Mouse (Mus musculus): ENCODE data around the gene L2hgdh. TPM values are rescaled to one million over a fixed set of nuclear protein-coding genes. Genes with fewer than 3 reads are reported as not detected.

The L2hgdh gene
- total RNA-seq (2021) = 10 to 100 TPM; 13.3 to 14.3 TPM
- long read RNA-seq, experiment 1, transcript L2hgdh-201 (10 exons, 3,340 nt) = major isoform, 13 of 18 reads
- long read RNA-seq, experiment 1, partial matches to known transcripts = 1 of 18 reads
- long read RNA-seq, experiment 1, other reads (novel, unspliced or antisense) = 4 of 18 reads
- long read RNA-seq, experiment 2, transcript L2hgdh-201 (10 exons, 3,340 nt) = major isoform, 20 of 22 reads
- long read RNA-seq, experiment 2, partial matches to known transcripts = 1 of 22 reads
- long read RNA-seq, experiment 2, other reads (novel, unspliced or antisense) = 1 of 22 reads

GRCm38 (mm10) chr12:69724711-69725460 is at the start of gene L2hgdh, which contains the start of gene Atp5s:
L2hgdh (minus strand) TSS chr12:69724873.
Atp5s (plus strand) TSS chr12:69724950.
- peak; percentile 93 to 95 for DNase-seq (ENCODE audit: low spot score in 2 of 2)
- intact Hi-C loops (cut with DNase I) = no loop called here

DNA sequence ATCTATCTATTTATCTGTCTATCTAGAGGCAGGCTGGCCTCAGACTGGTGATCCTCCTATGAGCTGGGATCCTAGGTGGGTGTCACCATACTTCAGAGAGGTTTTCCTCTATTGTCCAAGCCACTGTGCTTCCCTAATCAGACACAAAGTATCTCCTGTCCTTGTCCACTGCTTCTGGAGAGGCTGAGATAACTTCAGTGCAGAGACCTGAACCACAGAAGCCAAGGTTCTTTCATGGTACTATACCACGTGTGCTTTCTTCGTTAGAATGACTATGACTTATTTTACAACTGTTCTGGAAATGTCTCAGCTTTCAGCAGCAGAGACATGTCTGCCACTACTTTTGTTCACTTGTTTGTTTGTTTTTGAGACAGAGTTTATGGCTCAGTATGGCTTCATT is 44.2 kb upstream of the L2hgdh start:
- no peak for DNase-seq (ENCODE audit: low spot score in 2 of 2)
- intact Hi-C loops (cut with DNase I) = no loop called here

- no peak for DNase-seq (ENCODE audit: low spot score in 2 of 2)
- intact Hi-C loops (cut with DNase I) = no loop called here
Measured at GRCm38 (mm10) chr12:69767476-69768258, 43.0 kb upstream of the L2hgdh start.

GRCm38 (mm10) chr12:69766185-69766904 is 41.7 kb upstream of the L2hgdh start:
- no peak for DNase-seq (ENCODE audit: low spot score in 2 of 2)
- intact Hi-C loops (cut with DNase I) = no loop called here

GRCm38 (mm10) chr12:69765543-69765942 is 40.9 kb upstream of the L2hgdh start:
- intact Hi-C loops (cut with DNase I) = no loop called here
- DNase-seq (ENCODE audit: low spot score in 2 of 2) = no peak

GRCm38 (mm10) chr12:69761603-69762002 is 36.9 kb upstream of the L2hgdh start:
- DNase-seq (ENCODE audit: low spot score in 2 of 2) = no peak
- intact Hi-C loops (cut with DNase I) = no loop called here

DNA sequence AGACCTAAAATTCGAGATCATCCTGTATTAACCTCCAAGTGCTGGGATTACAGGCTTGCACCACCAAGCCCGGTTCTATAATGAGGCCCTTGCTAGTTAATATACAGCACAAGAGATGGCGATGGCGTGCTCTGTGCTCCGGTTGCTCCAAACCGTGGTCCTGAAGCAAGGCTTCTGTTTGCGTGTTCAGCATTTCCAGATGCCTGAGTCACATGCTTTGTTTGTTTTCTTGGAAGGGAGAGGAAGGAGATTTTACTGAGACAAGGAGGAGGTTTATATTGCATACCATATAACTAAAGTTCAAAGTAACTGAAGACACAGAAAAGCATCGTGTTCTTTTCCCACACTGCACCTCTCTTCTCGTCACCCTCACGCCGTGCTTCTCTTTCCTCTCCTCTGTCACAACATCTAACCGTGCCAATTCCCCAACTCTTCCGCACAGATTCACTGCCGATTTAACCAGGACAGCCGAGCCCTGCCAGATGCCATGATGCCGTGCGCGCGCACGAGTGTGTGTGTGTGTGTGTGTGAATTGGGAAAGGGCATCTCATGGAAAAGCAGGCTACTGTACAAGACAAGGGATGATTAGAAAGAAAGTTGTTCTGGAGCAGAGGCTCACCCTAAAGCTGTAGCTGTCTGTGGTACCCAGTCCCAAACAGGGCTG is 36.2 kb upstream of the L2hgdh start:
- intact Hi-C loops (cut with DNase I) = no loop called here
- DNase-seq (ENCODE audit: low spot score in 2 of 2) = peak in 1 of 2 experiments; percentile 47

DNA sequence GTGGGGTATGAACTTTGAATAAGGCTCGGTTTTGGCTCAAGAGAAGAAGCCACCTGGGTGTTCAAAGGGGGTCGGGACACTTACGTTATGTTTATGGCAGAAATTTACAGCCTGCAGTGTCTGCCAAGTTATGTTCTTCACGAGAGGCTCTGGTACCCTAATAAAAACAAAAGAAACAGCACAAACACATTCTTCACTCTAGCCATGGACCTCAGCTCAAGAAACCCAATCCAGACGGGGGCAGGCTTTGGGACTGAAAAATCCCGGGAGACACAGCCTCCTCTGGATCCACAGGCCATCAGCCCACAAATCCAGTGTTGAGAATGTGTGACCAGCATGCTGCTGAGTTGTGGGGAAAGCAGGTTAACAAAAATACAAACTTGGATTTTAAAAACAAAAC is 35.3 kb upstream of the L2hgdh start:
- DNase-seq (ENCODE audit: low spot score in 2 of 2) = no peak
- intact Hi-C loops (cut with DNase I) = no loop called here

GRCm38 (mm10) chr12:69759267-69759885 is 34.7 kb upstream of the L2hgdh start:
- intact Hi-C loops (cut with DNase I) = loop anchor here (5.0 kb wide), 1 partner anchor 133 kb away; the partner anchor contains the start of genes Atl1 and Map4k5
- no peak for DNase-seq (ENCODE audit: low spot score in 2 of 2)

- DNase-seq (ENCODE audit: low spot score in 2 of 2) = no peak
- intact Hi-C loops (cut with DNase I) = loop anchor here (5.0 kb wide), 1 partner anchor 134 kb away; the partner anchor contains the start of genes Atl1 and Map4k5
Measured at GRCm38 (mm10) chr12:69758221-69759185, 33.8 kb upstream of the L2hgdh start.

GRCm38 (mm10) chr12:69757418-69758141 is 32.9 kb upstream of the L2hgdh start:
- DNase-seq (ENCODE audit: low spot score in 2 of 2) = peak; percentile 53 to 70
- intact Hi-C loops (cut with DNase I) = loop anchor here (5.0 kb wide), 1 partner anchor 135 kb away; the partner anchor contains the start of genes Atl1 and Map4k5

GRCm38 (mm10) chr12:69756015-69756414 is 31.3 kb upstream of the L2hgdh start:
- intact Hi-C loops (cut with DNase I) = loop anchor here (5.0 kb wide), 1 partner anchor 136 kb away; the partner anchor contains the start of genes Atl1 and Map4k5
- DNase-seq (ENCODE audit: low spot score in 2 of 2) = no peak

DNA sequence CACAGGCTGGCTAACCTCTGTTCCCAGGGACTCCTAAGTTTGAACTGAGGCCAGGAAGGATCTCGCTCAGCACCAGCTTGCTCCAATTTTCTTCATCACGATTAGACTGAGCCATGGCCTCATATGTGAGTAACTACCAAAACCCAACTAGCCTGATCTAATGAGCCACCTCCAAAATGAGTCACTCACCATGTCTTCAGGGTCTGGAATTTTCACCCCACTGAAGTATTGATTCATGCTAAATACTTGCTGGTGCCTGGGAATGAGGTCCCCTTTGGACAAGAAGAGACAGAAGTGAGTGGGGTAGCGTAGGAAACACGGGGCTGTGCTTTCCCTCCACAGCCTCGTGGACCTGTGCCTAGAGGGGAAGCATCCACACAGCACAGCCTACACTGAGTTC is 29.3 kb upstream of the L2hgdh start:
- no peak for DNase-seq (ENCODE audit: low spot score in 2 of 2)
- intact Hi-C loops (cut with DNase I) = no loop called here

GRCm38 (mm10) chr12:69751864-69752341 is 27.2 kb upstream of the L2hgdh start:
- DNase-seq (ENCODE audit: low spot score in 2 of 2) = no peak
- intact Hi-C loops (cut with DNase I) = no loop called here

DNA sequence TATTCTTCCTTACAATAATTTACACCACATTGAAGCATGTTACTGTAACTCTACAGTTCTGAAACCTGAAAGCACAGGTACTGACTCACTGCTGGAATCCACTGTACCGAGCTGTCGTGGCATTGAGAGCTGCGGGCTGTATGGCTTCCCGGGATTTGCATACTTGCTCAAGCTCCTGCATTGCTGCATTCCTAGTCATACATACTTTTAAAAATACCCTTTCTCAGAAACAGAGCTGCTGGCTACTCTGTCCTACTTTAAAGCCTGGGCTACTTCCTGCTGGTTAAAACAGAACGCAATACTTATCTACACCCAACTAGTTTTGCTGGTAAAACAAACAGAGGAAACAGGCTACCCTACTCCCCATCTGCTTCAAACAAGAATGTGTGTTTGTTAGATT is 19.5 kb upstream of the L2hgdh start:
- intact Hi-C loops (cut with DNase I) = no loop called here
- no peak for DNase-seq (ENCODE audit: low spot score in 2 of 2)

- intact Hi-C loops (cut with DNase I) = no loop called here
- no peak for DNase-seq (ENCODE audit: low spot score in 2 of 2)
Measured at GRCm38 (mm10) chr12:69741965-69742364, 17.3 kb upstream of the L2hgdh start.
